In the genomic region with DNA sequence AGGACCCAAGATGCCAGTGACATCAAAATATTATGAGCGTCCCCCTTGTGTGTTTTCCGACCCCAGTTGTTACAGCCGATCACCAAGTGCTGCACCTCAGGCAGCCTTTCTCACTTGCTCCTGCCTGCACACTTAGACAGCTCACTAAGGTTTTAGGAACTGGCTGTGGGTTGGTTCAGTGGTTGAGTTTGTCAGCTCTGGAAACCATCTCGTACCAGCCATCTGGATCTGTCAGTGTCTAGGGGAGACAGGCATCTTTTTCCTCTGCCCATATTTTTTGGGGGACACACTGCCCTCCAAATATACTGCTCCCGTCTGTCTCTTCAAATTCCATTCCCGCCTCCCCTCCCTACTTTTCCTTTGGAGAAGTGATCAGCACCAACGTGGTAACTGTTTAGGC, we compare ENCODE assay signal across 33 mouse cellular contexts.
"Had no signal": no experiment of that assay in that cellular context is flagged by ENCODE, and none has a peak within 500 bp of the region (broad histone marks: within the 10 kb centered on the region; RNA-seq: fewer than 3 reads in every experiment).

No protein-coding gene starts in this region.

- DNase-seq: heart, postnatal 10 days; heart, postnatal 36 days; heart, postnatal 4 days; kidney, adult 11 months; kidney, adult 18-20 months; kidney, adult 2 months; kidney, adult 8-10 months; kidney, adult 9 months; kidney, postnatal 10 days; kidney, postnatal 14 days; kidney, postnatal 25 days; kidney, postnatal 36 days; kidney, postnatal 4 days; layer of hippocampus, postnatal 36 days had no signal

- H3K36me3 ChIP-seq: heart, embryonic 10.5 days; heart, embryonic 12.5 days; heart, embryonic 13.5 days; heart, embryonic 15.5 days; hindbrain, embryonic 10.5 days; hindbrain, embryonic 12.5 days; hindbrain, embryonic 13.5 days; hindbrain, embryonic 15.5 days; intestine, embryonic 15.5 days; kidney, embryonic 15.5 days had no signal

- H3K27me3 ChIP-seq: heart, embryonic 12.5 days; heart, embryonic 13.5 days; heart, embryonic 15.5 days; hindbrain, embryonic 12.5 days; hindbrain, embryonic 13.5 days; hindbrain, embryonic 15.5 days; intestine, embryonic 15.5 days; kidney, embryonic 15.5 days had no signal

- H3K27ac ChIP-seq: heart, embryonic 10.5 days; heart, embryonic 13.5 days; heart, embryonic 15.5 days; hindbrain, embryonic 10.5 days; hindbrain, embryonic 12.5 days; hindbrain, embryonic 13.5 days; hindbrain, embryonic 14.5 days; hindbrain, embryonic 15.5 days; hindbrain, postnatal 0 days; intestine, embryonic 15.5 days; kidney, embryonic 15.5 days; kidney, postnatal 0 days; left cerebral cortex, adult 2 months had no signal

- ATAC-seq: hindbrain, embryonic 16.5 days; hindbrain, postnatal 0 days; inflammation-experienced regulatory T-cells, adult 6 months; intestine, embryonic 15.5 days; intestine, embryonic 16.5 days; intestine, postnatal 0 days had no signal

- H3K9me3 ChIP-seq: heart, embryonic 10.5 days; heart, embryonic 12.5 days; heart, embryonic 13.5 days; heart, embryonic 15.5 days; hindbrain, embryonic 10.5 days; hindbrain, embryonic 12.5 days; hindbrain, embryonic 13.5 days; hindbrain, embryonic 15.5 days; intestine, embryonic 15.5 days; kidney, embryonic 15.5 days had no signal

- H3K4me3 ChIP-seq: heart, embryonic 10.5 days; heart, embryonic 12.5 days; heart, embryonic 13.5 days; heart, embryonic 15.5 days; hindbrain, embryonic 10.5 days; hindbrain, embryonic 12.5 days; hindbrain, embryonic 13.5 days; hindbrain, embryonic 15.5 days; intestine, embryonic 15.5 days; kidney, embryonic 15.5 days; left cerebral cortex, adult 2 months had no signal

- H3K4me2 ChIP-seq: heart, embryonic 11.5 days; heart, embryonic 12.5 days; heart, embryonic 13.5 days; heart, embryonic 15.5 days; hindbrain, embryonic 12.5 days; hindbrain, embryonic 13.5 days; hindbrain, embryonic 14.5 days; hindbrain, embryonic 15.5 days; intestine, embryonic 15.5 days; kidney, embryonic 15.5 days had no signal

- H3K9ac ChIP-seq: heart, embryonic 12.5 days; heart, embryonic 13.5 days; heart, embryonic 15.5 days; hindbrain, embryonic 12.5 days; hindbrain, embryonic 13.5 days; hindbrain, embryonic 14.5 days; hindbrain, embryonic 15.5 days; intestine, embryonic 15.5 days; kidney, embryonic 15.5 days had no signal

- H3K4me1 ChIP-seq: heart, embryonic 10.5 days; heart, embryonic 12.5 days; heart, embryonic 13.5 days; heart, embryonic 15.5 days; hindbrain, embryonic 10.5 days; hindbrain, embryonic 12.5 days; hindbrain, embryonic 13.5 days; hindbrain, embryonic 15.5 days; intestine, embryonic 15.5 days; kidney, embryonic 15.5 days had no signal
